Mouse (Mus musculus): Measurements from ENCODE around the gene Lsp1.

Gene Lsp1

GRCm38 (mm10) chr7:142507453-142507852 is 46.8 kb downstream of the Lsp1 start:
- DNase-seq: no peak

- no peak for DNase-seq
These were observed 48.9 kb downstream of the Lsp1 start for GRCm38 (mm10) chr7:142509518-142509917.

GRCm38 (mm10) chr7:142510021-142510777 is 49.6 kb downstream of the Lsp1 start:
- no peak for DNase-seq

GRCm38 (mm10) chr7:142514048-142514447 is 53.4 kb downstream of the Lsp1 start:
- no peak for DNase-seq

- no peak for DNase-seq
These were observed 55.8 kb downstream of the Lsp1 start for GRCm38 (mm10) chr7:142516221-142516978.

GRCm38 (mm10) chr7:142517531-142517930 is 56.9 kb downstream of the Lsp1 start:
- DNase-seq: no peak

GRCm38 (mm10) chr7:142520331-142520730 is 59.7 kb downstream of the Lsp1 start:
- no peak for DNase-seq

GRCm38 (mm10) chr7:142522352-142522751 is 61.7 kb downstream of the Lsp1 start:
- DNase-seq: peak; percentile 24 to 34

GRCm38 (mm10) chr7:142523200-142523990 is 62.8 kb downstream of the Lsp1 start:
- no peak for DNase-seq

- DNase-seq: no peak
These were observed 65.0 kb downstream of the Lsp1 start for GRCm38 (mm10) chr7:142525342-142526178.

- DNase-seq: no peak
These were observed 68.7 kb downstream of the Lsp1 start for GRCm38 (mm10) chr7:142529350-142529749.

- no peak for DNase-seq
These were observed 71.4 kb downstream of the Lsp1 start for GRCm38 (mm10) chr7:142531973-142532521.

GRCm38 (mm10) chr7:142532671-142533058 is 72.1 kb downstream of the Lsp1 start, which contains the start of gene Mrpl23:
Mrpl23 (plus strand) TSS chr7:142532686.
- DNase-seq: no peak

GRCm38 (mm10) chr7:142533059-142533855 is 72.6 kb downstream of the Lsp1 start:
- peak; percentile 90 to 92 for DNase-seq

- DNase-seq: no peak
These were observed 74.5 kb downstream of the Lsp1 start for GRCm38 (mm10) chr7:142535116-142535515.

GRCm38 (mm10) chr7:142535832-142536231 is 75.2 kb downstream of the Lsp1 start:
- DNase-seq: no peak

- no peak for DNase-seq
These were observed 76.6 kb downstream of the Lsp1 start for GRCm38 (mm10) chr7:142537181-142537580.

GRCm38 (mm10) chr7:142537879-142538278 is 77.3 kb downstream of the Lsp1 start:
- DNase-seq: peak; percentile 74 to 75

- no peak for DNase-seq
These were observed 77.7 kb downstream of the Lsp1 start for GRCm38 (mm10) chr7:142538291-142538690.

GRCm38 (mm10) chr7:142538766-142539165 is 78.2 kb downstream of the Lsp1 start:
- no peak for DNase-seq

- DNase-seq: no peak
These were observed 79.2 kb downstream of the Lsp1 start for GRCm38 (mm10) chr7:142539828-142540227.
